18 mouse cellular contexts compared by ENCODE assay signal in the genomic region with DNA sequence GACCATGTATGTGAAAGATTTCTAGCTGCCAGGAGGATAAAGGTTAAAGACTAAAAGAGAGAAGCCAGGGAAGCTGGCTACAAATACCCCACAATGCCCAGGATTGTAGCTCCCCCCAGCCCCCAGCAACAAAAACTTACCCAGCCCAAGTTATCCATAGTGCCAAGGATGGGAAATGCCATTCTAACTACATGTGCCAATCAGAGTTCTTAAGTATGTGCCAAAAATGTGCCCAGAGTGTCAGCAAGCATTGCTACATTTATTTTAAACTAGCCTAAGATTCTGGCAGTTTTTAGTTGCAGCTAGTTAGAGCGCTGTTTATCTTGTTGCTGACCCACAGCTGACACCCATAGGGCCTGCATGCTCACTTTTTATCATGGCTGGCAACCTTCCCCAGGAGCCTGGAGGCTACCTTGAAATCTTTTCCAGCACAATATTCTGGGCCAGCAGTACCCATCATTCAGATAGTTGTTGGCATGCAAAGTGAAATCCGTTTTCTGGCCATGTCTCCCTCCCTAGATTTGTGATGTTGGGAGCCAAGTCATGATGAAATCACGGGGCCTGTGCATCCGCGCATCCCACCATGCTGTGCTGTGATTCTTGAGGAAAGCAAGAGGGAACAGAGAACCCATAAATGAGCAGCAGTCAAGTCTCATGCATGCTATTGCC. TPM values are rescaled to one million over a fixed set of nuclear protein-coding genes. Genes with fewer than 3 reads are reported as not detected.
DNase-seq lines count a peak whose midpoint lies in the region; ATAC-seq and TF ChIP-seq lines count a peak whose summit lies in the region.
"Had no signal": no experiment of that assay in that cellular context is flagged by ENCODE, and none has a peak within 500 bp of the region (broad histone marks: within the 10 kb centered on the region; RNA-seq: fewer than 3 reads in every experiment).

No protein-coding gene starts in this region.

- no peak for TF ChIP-seq CTCF in lung, adult 2 months (IDR thresholded peaks at IDR 0.05; ENCODE audit: insufficient read depth, low read length)
- no peak for TF ChIP-seq CTCF in layer of hippocampus, adult 2 months (conservative IDR thresholded peaks at IDR 0.05)

- 79% methylated on average over 5 of the region's 5 CpGs for WGBS in forebrain, embryonic 14.5 days
- WGBS in forebrain, embryonic 10.5 days = 92% methylated on average over 5 of the region's 5 CpGs
- 75% methylated on average over 5 of the region's 5 CpGs for WGBS in lung, adult 2 months
- whole genome bisulfite sequencing in forebrain, embryonic 16.5 days = 58% methylated on average over 5 of the region's 5 CpGs

- no peaks in the 10 kb centered on the region for H3K27me3 ChIP-seq in forebrain, embryonic 14.5 days (replicated peaks; ENCODE audit: control insufficient read depth, insufficient read depth, low read length)
- H3K27me3 ChIP-seq in forebrain, embryonic 10.5 days (ENCODE audit: poor library complexity, severe bottlenecking) = no peaks in the 10 kb centered on the region
- no peaks in the 10 kb centered on the region for H3K27me3 ChIP-seq in forebrain, embryonic 16.5 days (replicated peaks; ENCODE audit: control insufficient read depth, insufficient read depth, low read length)
- H3K27me3 ChIP-seq: embryonic facial prominence, embryonic 12.5 days; neural tube, embryonic 12.5 days had no signal

- peak; percentile 54; the same call in 1 of the 2 replicates for ATAC-seq in forebrain, embryonic 14.5 days
- ATAC-seq in forebrain, embryonic 16.5 days = peak; percentile 81

- no peaks in the 10 kb centered on the region for H3K4me1 ChIP-seq in forebrain, embryonic 14.5 days (ENCODE audit: control insufficient read depth, insufficient read depth, low read length)
- H3K4me1 ChIP-seq in forebrain, embryonic 10.5 days = peaks cover 6% of the 10 kb centered on the region; the same call in 1 of the 2 replicates
- peaks cover 4% of the 10 kb centered on the region for H3K4me1 ChIP-seq in lung, adult 2 months (ENCODE audit: control insufficient read depth, insufficient read depth, low read length)
- H3K4me1 ChIP-seq in forebrain, embryonic 16.5 days (replicated peaks; ENCODE audit: control insufficient read depth, insufficient read depth, low read length) = peaks cover 9% of the 10 kb centered on the region
- H3K4me1 ChIP-seq: embryonic facial prominence, embryonic 12.5 days; megakaryocyte, embryonic 14.5 days; neural tube, embryonic 12.5 days had no signal

- no peak for TF ChIP-seq POLR2A in lung, adult 2 months (IDR thresholded peaks at IDR 0.05; ENCODE audit: borderline replicate concordance, extremely low read depth, low read depth, low read length)

- H3K36me3 ChIP-seq in forebrain, embryonic 14.5 days (ENCODE audit: control insufficient read depth, insufficient read depth, low read length) = no peaks in the 10 kb centered on the region
- no peaks in the 10 kb centered on the region for H3K36me3 ChIP-seq in forebrain, embryonic 10.5 days (replicated peaks)
- no peaks in the 10 kb centered on the region for H3K36me3 ChIP-seq in forebrain, embryonic 16.5 days (ENCODE audit: control insufficient read depth, insufficient read depth)
- H3K36me3 ChIP-seq: embryonic facial prominence, embryonic 12.5 days; neural tube, embryonic 12.5 days had no signal

- no peaks in the 10 kb centered on the region for H3K9me3 ChIP-seq in forebrain, embryonic 14.5 days (replicated peaks; ENCODE audit: control insufficient read depth, low read length)
- no peaks in the 10 kb centered on the region for H3K9me3 ChIP-seq in forebrain, embryonic 10.5 days
- no peaks in the 10 kb centered on the region for H3K9me3 ChIP-seq in forebrain, embryonic 16.5 days (ENCODE audit: control insufficient read depth, low read length)
- H3K9me3 ChIP-seq: embryonic facial prominence, embryonic 12.5 days; neural tube, embryonic 12.5 days had no signal

- H3K4me3 ChIP-seq in forebrain, embryonic 14.5 days (ENCODE audit: low read depth, low read length) = no peak overlapping the region
- no peak overlapping the region for H3K4me3 ChIP-seq in forebrain, embryonic 10.5 days
- H3K4me3 ChIP-seq in lung, adult 2 months (replicated peaks; ENCODE audit: extremely low read depth, low read depth, low read length) = no peak overlapping the region
- H3K4me3 ChIP-seq in forebrain, embryonic 16.5 days (replicated peaks; ENCODE audit: low read length) = no peak overlapping the region
- H3K4me3 ChIP-seq in layer of hippocampus, adult 2 months = no peak overlapping the region
- H3K4me3 ChIP-seq: embryonic facial prominence, embryonic 12.5 days; megakaryocyte, embryonic 14.5 days; neural tube, embryonic 12.5 days had no signal

- peak; percentile 12 for DNase-seq in adrenal gland, adult 2 months
- no peak for DNase-seq in adrenal gland, postnatal 14 days
- DNase-seq in forebrain, embryonic 14.5 days (ENCODE audit: low spot score) = peak; percentile 59
- no peak for DNase-seq in forebrain, embryonic 10.5 days (ENCODE audit: extremely low spot score, low spot score)
- peak; percentile 14 for DNase-seq in lung, postnatal 25 days (ENCODE audit: low spot score)
- no peak for DNase-seq in lung, adult 2 months
- no peak for DNase-seq in layer of hippocampus, adult 2 months (ENCODE audit: low spot score in 2 of 2)
- DNase-seq: gastrocnemius, postnatal 36 days; kidney, adult 18-20 months; kidney, postnatal 14 days; layer of hippocampus, adult 9-11 months; liver; thymus, adult 2 months had no signal

- no peak overlapping the region for H3K4me2 ChIP-seq in forebrain, embryonic 14.5 days (ENCODE audit: low read length)
- no peak overlapping the region for H3K4me2 ChIP-seq in forebrain, embryonic 16.5 days (ENCODE audit: low read length)
- H3K4me2 ChIP-seq: embryonic facial prominence, embryonic 12.5 days; hindbrain, embryonic 14.5 days; neural tube, embryonic 12.5 days had no signal

- H3K27ac ChIP-seq in forebrain, embryonic 14.5 days (ENCODE audit: low read depth, low read length) = no peak overlapping the region
- no peak overlapping the region for H3K27ac ChIP-seq in forebrain, embryonic 10.5 days
- H3K27ac ChIP-seq in forebrain, embryonic 16.5 days (ENCODE audit: low read length) = no peak overlapping the region
- H3K27ac ChIP-seq in layer of hippocampus, adult 2 months = no peak overlapping the region
- H3K27ac ChIP-seq: embryonic facial prominence, embryonic 12.5 days; hindbrain, embryonic 14.5 days; neural tube, embryonic 12.5 days had no signal

- no peak overlapping the region for H3K9ac ChIP-seq in forebrain, embryonic 14.5 days (ENCODE audit: low read length)
- H3K9ac ChIP-seq in forebrain, embryonic 16.5 days (replicated peaks; ENCODE audit: low read depth, low read length) = no peak overlapping the region
- H3K9ac ChIP-seq: embryonic facial prominence, embryonic 12.5 days; hindbrain, embryonic 14.5 days; neural tube, embryonic 12.5 days had no signal

RNA-seq across cellular contexts. Expression of a gene that starts 33.2 kb away (rescaled TPM):
- under 1 TPM; 0.12 to 0.35 TPM for total RNA-seq in adrenal gland, adult 2 months (2021)
- polyA plus RNA-seq in adrenal gland, adult 2 months (2012; rRNA removed) = not detected in 2 replicates
- 0.37 and 0.41 TPM in 2 replicates for total RNA-seq in adrenal gland, postnatal 14 days (2021)
- polyA plus RNA-seq in forebrain, embryonic 14.5 days (2014; fragmentation: Nextera tagmentation; extraction: Ambion mirVana) = not detected in 2 replicates
- polyA plus RNA-seq in forebrain, embryonic 10.5 days (2016; fragmentation: Nextera tagmentation; extraction: Ambion mirVana) = not detected in 2 replicates
- 1.3 and 2.2 TPM in 2 replicates for polyA plus RNA-seq in lung, adult 2 months (2012; rRNA removed)
- polyA plus RNA-seq in forebrain, embryonic 16.5 days (2015; fragmentation: Nextera tagmentation; extraction: Ambion mirVana) = not detected in 2 replicates
- total RNA-seq in layer of hippocampus, adult 2 months (2021) = not detected
- polyA plus RNA-seq: embryonic facial prominence, embryonic 12.5 days; hindbrain, embryonic 14.5 days; neural tube, embryonic 12.5 days had no signal

Comparison
In these comparisons a context has a peak if more than half of its experiments do, and no peak if none do; other contexts are left out.
1. DNase-seq: peak in adrenal gland, adult 2 months (single experiment), forebrain, embryonic 14.5 days (single experiment) and lung, postnatal 25 days (single experiment); none in adrenal gland, postnatal 14 days (single experiment), forebrain, embryonic 10.5 days (single experiment), lung, adult 2 months (single experiment) and layer of hippocampus, adult 2 months (0 of 2).